Mouse (Mus musculus) heart, embryonic 10.5 days (tissue): ENCODE measurements around the gene Rabep2. TPM values are rescaled to one million over a fixed set of nuclear protein-coding genes. Genes with fewer than 3 reads are reported as not detected.

ENCODE experiments used
- DNase-seq: peaks from one replicate; pipeline ENCODE4 v3.0.0-alpha.2; 2017; ENCODE audit warnings: low spot score
- H3K27ac ChIP-seq: fragments of 300-500 bp; sonication (generic); 2 replicates; pipeline ENCODE4 v1.5.1; 2016; ENCODE audit warnings: mild to moderate bottlenecking
- H3K27me3 ChIP-seq: fragments of 300-500 bp; sonication (generic); 2 replicates; pipeline ENCODE4 v1.6.1; 2016; ENCODE audit warnings: mild to moderate bottlenecking; ENCODE audit not compliant: poor library complexity, insufficient read depth, severe bottlenecking
- H3K36me3 ChIP-seq: fragments of 300-500 bp; sonication (generic); 2 replicates; pipeline ENCODE4 v1.6.1; 2016; ENCODE audit warnings: mild to moderate bottlenecking, moderate library complexity
- H3K4me1 ChIP-seq: fragments of 300-500 bp; sonication (generic); 2 replicates; pipeline ENCODE4 v1.6.1; 2016; ENCODE audit warnings: mild to moderate bottlenecking
- H3K4me3 ChIP-seq: fragments of 300-500 bp; sonication (generic); 2 replicates; pipeline ENCODE4 v1.5.1; 2016; ENCODE audit warnings: mild to moderate bottlenecking, moderate library complexity
- H3K9me3 ChIP-seq: fragments of 300-500 bp; sonication (generic); 2 replicates; pipeline ENCODE4 v1.6.1; 2016; ENCODE audit warnings: mild to moderate bottlenecking, moderate library complexity
- WGBS: fragments of 180-500 bp; shearing (Covaris S2); methylation state at CpG from one replicate; pipeline ENCODE4 v1.1.7; 2016; 5-methylcytosine and 5-hydroxymethylcytosine counted together
- polyA plus RNA-seq: library from polyadenylated mRNA; unstranded; fragments of >200 nt; fragmentation: Nextera tagmentation; extraction: Ambion mirVana; gene quantifications from 2 replicates; pipeline ENCODE4 v1.2.1, GENCODE M21; 2016

Gene Rabep2
- polyA plus RNA-seq, 1 experiment from 2014 or later = 25.8 TPM

DNA sequence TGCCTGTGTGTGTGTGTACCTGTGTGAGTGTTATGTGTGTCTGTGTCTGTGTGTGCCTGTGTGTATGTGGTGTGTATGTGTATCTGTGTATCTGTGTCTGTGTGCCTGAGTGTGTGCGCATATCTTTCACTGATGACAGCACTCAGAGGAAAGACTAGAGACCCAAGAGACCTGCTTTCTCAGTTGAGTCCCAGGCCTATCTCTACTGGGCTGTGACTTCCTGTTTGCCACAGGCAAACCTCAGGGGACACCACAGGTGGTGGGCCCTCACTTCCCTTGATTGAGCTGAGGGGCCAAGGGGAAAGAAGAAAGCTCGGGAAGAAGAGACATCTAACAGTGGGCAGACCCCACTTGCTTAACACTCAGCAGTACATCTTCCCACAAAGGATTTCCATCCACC is 11.9 kb upstream of the Rabep2 start:
- Histone ChIP-seq H3K9me3 (no peaks in the 10 kb centered on the region), H3K27ac (no peak overlapping the region), H3K4me1 (no peaks in the 10 kb centered on the region), H3K36me3 (no peaks in the 10 kb centered on the region), H3K4me3 (no peak overlapping the region), H3K27me3 (peaks cover 15% of the 10 kb centered on the region; the same call in 1 of the 2 replicates)
- WGBS = 61% methylated on average over 2 of the region's 2 CpGs
- DNase-seq = no peak

DNA sequence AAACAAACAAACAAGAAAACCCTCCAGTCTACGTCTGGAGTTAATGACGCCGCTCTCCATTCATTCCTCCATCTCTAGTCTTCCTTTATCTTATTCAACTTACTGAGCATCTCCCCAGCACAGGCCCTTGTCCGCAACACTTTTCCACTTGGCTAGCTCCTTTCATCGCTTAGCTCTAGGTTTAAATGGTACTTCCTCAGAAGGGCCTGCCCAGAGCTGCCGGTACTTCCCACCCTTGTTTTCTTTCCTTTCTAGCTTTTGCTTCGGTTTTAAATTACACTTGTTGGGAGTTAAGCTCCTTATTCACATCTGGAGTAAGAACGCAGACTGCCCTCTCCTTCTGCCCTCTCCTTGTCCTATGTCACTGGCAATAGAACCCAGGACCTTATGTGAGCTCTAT is 11.5 kb upstream of the Rabep2 start:
- no peak overlapping the region for H3K27ac ChIP-seq
- no peaks in the 10 kb centered on the region for H3K36me3 ChIP-seq
- DNase-seq = no peak
- WGBS = 51% methylated on average over 8 of the region's 8 CpGs
- H3K9me3 ChIP-seq = no peaks in the 10 kb centered on the region
- peaks cover 10% of the 10 kb centered on the region; the same call in 1 of the 2 replicates for H3K27me3 ChIP-seq
- no peaks in the 10 kb centered on the region for H3K4me1 ChIP-seq
- no peak overlapping the region for H3K4me3 ChIP-seq

DNA sequence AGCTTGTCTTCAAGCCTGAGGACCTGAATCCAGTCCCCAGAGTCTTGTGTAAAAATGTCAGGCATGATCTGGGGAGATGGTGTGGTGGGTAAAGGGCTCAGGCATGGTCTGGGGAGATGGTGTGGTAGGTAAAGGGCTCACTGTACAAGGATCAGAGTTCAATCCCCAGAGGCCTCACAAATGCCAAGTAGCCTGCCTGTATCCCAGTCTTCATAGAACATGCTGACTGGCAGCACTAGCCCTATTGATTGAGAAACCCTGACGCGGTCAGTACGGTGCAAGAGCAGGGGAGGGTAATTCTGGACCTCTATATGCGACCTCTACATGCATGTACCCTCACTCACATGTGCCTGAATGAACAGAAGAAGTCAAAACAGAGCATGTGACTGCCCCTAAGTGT is 11.0 kb upstream of the Rabep2 start:
- Histone ChIP-seq H3K4me1 (no peaks in the 10 kb centered on the region), H3K36me3 (no peaks in the 10 kb centered on the region), H3K9me3 (no peaks in the 10 kb centered on the region), H3K27me3 (peaks cover 7% of the 10 kb centered on the region; the same call in 1 of the 2 replicates), H3K4me3 (no peak overlapping the region), H3K27ac (no peak overlapping the region)
- 85% methylated on average over 4 of the region's 4 CpGs for WGBS
- no peak for DNase-seq

DNA sequence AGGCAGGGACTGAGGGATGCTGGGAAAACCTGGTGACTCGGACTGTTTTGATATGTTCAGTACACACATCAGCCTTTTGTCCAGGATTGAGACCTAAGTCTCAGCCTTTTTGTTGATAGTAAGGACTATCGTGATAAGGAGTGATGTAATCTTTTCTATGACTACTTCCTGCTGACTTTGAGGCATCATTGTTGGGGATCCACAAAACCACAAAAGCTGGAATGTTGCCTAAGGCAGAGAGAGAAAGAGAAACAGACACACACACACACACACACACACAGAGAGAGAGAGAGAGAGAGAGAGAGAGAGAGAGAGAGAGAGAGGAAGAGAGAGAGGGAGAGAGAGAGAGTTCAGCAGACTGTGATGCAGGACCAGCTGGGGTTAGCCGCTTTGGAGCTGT is 10.1 kb upstream of the Rabep2 start:
- Histone ChIP-seq H3K27ac (no peak overlapping the region), H3K4me1 (no peaks in the 10 kb centered on the region), H3K36me3 (no peaks in the 10 kb centered on the region), H3K4me3 (no peak overlapping the region), H3K27me3 (peaks cover 7% of the 10 kb centered on the region; the same call in 1 of the 2 replicates), H3K9me3 (no peaks in the 10 kb centered on the region)
- WGBS = 62% methylated on average over 3 of the region's 3 CpGs
- no peak for DNase-seq

DNA sequence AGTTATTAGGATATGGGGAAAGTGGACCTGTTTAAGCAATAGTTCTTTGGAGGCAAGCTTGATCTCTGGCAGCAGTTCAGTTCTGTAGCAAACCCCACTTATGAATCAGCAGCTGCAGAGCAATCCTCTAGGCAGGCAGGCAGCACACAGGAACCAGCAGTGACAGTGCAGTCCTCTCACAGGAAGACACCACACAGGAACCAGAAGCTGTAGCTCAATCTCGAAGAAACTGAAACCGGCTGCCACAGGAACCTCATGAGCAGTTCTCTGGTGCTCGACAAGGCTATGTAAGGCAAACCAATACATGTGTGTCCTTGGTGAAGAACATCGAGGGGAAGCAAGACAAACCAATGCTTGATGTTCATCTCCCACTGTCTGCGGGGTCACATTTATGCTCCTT is 6.8 kb upstream of the Rabep2 start:
- Histone ChIP-seq H3K4me3 (no peak overlapping the region), H3K27ac (no peak overlapping the region), H3K36me3 (no peaks in the 10 kb centered on the region), H3K9me3 (no peaks in the 10 kb centered on the region), H3K4me1 (no peaks in the 10 kb centered on the region), H3K27me3 (peaks cover 3% of the 10 kb centered on the region; the same call in 1 of the 2 replicates)
- no peak for DNase-seq
- 80% methylated on average over 5 of the region's 5 CpGs for WGBS

DNA sequence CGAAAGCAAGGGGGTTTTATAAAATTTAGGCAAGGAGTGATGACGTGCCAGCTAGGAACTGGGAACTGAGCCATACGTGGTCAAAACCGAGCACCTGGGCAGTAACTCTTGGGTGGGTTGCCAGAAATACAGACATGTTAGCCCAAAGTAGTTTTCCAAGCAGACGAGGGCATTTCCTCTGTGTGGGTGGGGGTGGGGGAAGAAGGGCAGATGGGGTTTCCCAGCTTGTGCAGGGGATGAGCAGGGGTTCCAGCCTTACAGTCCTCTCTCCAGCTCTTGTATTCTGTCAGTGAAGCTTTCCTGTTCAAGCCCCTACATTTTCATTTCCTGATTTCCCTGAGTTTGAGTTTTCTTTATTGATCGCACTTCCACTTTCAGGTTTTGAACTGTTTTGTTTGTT is 4.4 kb upstream of the Rabep2 start:
- no peak for DNase-seq
- WGBS = 79% methylated on average over 6 of the region's 6 CpGs

DNA sequence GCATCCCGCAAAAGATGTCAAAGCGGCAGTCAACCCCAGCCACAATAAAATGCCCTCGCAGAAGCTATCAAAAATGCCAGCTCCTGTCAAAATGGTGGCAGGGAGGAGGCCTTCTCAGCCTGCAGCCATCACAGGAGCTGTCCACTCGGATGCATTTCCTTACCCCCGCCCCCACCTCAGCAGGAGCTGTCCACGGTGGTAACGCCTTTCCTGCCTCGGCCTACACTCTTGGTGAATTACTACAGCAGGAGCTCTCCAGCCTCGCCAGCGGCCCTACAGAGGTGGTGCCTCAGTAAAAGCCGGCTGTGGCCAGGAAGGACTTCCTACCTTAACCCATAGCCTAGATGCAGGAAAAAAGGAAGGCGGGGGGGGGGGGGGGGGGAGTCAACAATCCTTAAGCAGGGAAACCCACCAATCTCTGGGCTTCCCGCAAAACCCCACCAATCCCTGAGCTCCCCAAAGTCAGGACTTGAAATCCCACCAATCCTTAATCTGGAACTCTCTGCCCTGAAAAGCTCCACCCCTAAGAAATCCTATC is 1.2 kb upstream of the Rabep2 start:
- Histone ChIP-seq H3K4me1 (peaks cover 28% of the 10 kb centered on the region), H3K27ac (no peak overlapping the region), H3K27me3 (peaks cover 3% of the 10 kb centered on the region; the same call in 1 of the 2 replicates), H3K4me3 (no peak overlapping the region), H3K36me3 (peaks cover 16% of the 10 kb centered on the region; the same call in 1 of the 2 replicates), H3K9me3 (no peaks in the 10 kb centered on the region)
- DNase-seq = no peak
- 36% methylated on average over 13 of the region's 13 CpGs for WGBS

More for the DNA sequence above, 4.4 kb upstream of the Rabep2 start:
- Histone ChIP-seq H3K4me3 (no peak overlapping the region), H3K9me3 (no peaks in the 10 kb centered on the region), H3K4me1 (peaks cover 17% of the 10 kb centered on the region), H3K27me3 (peaks cover 3% of the 10 kb centered on the region; the same call in 1 of the 2 replicates), H3K36me3 (no peaks in the 10 kb centered on the region), H3K27ac (no peak overlapping the region)

DNA sequence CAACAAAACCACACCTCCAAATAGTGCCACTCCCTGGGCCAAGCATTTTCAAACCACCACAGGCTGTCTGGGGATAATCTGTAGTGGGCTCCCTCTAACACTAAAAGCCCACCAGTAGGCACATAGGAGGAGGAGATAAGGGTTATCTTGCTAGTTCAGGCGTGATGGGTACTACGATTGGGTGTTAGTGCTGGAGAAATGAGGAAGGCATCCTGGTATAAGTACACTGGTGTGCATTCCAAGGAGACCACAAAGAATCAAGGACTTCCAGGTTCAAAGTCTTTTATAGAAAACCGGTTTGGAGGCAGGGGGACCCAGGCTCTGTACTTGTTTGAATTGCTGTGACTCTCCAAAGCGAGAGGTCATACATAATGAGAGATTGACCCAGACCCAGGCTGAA is 405 bp upstream of the Rabep2 start:
- Histone ChIP-seq H3K4me3 (peak overlapping the region; percentile 81), H3K27me3 (peaks cover 3% of the 10 kb centered on the region; the same call in 1 of the 2 replicates), H3K36me3 (peaks cover 20% of the 10 kb centered on the region; the same call in 1 of the 2 replicates), H3K9me3 (no peaks in the 10 kb centered on the region), H3K27ac (peak overlapping the region; percentile 95), H3K4me1 (peaks cover 28% of the 10 kb centered on the region)
- no peak for DNase-seq
- 9% methylated on average over 4 of the region's 4 CpGs for WGBS

DNA sequence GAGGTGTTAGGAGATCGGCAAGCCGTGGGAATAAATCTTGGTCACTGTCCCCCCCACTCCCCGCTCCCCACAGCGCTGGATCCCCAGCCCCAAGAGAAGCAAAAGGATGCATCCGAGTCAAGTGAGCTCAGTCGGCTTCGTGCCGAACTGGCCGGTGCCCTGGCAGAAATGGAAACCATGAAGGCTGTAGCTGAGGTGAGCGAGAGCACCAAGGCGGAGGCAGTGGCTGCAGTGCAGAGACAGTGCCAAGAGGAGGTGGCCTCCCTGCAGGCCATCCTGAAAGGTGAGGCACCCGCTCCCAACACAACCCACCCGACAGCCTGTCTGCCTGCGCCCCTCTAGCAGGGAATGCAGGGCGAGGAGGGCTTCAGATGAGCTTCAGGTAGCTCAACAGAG is 942 bp downstream of the Rabep2 start:
- peak overlapping the region; percentile 81 for H3K4me3 ChIP-seq
- peaks cover 3% of the 10 kb centered on the region; the same call in 1 of the 2 replicates for H3K27me3 ChIP-seq
- no peaks in the 10 kb centered on the region for H3K9me3 ChIP-seq
- peaks cover 20% of the 10 kb centered on the region; the same call in 1 of the 2 replicates for H3K36me3 ChIP-seq
- peaks cover 28% of the 10 kb centered on the region for H3K4me1 ChIP-seq
- H3K27ac ChIP-seq = peak overlapping the region; percentile 95
- no peak for DNase-seq
- 26% methylated on average over 15 of the region's 15 CpGs for WGBS

DNA sequence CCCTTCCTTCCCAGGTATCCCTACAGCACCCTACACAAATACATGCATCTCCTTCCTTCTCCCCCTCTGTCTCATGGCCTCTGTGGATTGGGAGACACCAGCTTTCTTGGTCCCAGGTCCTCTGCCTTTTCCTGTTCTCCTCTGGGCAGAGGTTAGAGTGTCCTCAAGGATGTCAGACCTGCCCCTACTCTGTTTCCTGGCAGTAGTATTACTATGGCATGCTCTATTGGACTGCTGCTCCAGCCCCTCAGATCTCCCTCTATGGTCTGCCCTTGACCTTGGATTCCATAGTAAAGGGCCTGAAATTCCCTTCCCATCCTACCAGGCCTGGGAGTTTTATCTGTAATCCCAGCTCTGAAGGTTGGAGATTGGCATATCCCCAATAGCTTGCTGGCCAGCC is 1.6 kb downstream of the Rabep2 start:
- Histone ChIP-seq H3K9me3 (no peaks in the 10 kb centered on the region), H3K27ac (no peak overlapping the region), H3K36me3 (peaks cover 20% of the 10 kb centered on the region; the same call in 1 of the 2 replicates), H3K27me3 (peaks cover 3% of the 10 kb centered on the region; the same call in 1 of the 2 replicates), H3K4me1 (peaks cover 28% of the 10 kb centered on the region), H3K4me3 (no peak overlapping the region)
- DNase-seq = no peak

DNA sequence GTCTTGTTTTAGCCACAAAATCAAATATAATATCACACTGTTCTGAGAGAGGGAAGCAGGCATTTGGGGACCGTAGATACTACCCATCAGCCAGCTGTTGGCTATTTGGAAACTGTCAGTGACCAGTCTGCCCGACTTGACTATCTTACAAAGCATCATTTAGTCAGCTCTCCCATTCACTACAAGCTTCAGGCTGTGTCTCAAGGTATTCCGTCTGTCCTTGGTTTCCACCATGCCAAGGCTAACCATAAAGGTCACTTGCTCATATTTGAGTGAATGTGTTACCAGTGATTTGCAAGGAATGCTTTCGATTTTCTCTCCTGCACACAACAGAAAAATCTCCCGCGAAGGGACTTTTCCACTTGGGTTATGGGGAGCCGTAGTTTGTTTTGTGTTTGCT is 6.2 kb downstream of the Rabep2 start:
- Histone ChIP-seq H3K4me1 (peaks cover 6% of the 10 kb centered on the region), H3K9me3 (no peaks in the 10 kb centered on the region), H3K4me3 (no peak overlapping the region), H3K27ac (no peak overlapping the region), H3K27me3 (no peaks in the 10 kb centered on the region), H3K36me3 (peaks cover 35% of the 10 kb centered on the region)
- 83% methylated on average over 7 of the region's 7 CpGs for WGBS
- DNase-seq = no peak

DNA sequence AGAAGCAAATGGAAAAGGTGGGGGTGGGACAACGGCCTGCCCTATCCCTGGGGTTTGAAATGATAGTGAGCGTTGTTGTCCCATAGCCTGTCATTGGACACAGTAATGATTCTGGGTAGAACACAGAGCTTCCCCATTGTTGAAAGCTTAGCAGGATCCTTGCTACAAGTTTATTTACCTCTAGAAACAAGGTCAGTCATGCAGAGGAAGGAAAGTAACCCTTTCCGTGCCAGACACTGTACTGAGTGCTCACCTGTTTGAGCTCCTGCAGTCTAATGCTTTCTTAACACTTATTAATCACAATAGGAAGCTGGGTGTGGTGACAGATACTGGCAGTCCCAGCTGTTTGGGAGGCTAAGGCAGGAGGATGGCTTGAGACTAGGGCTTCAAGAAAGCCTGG is 7.2 kb downstream of the Rabep2 start:
- WGBS = 83% methylated on average over 3 of the region's 3 CpGs
- Histone ChIP-seq H3K27me3 (no peaks in the 10 kb centered on the region), H3K9me3 (no peaks in the 10 kb centered on the region), H3K4me1 (no peaks in the 10 kb centered on the region), H3K4me3 (no peak overlapping the region), H3K36me3 (peaks cover 38% of the 10 kb centered on the region), H3K27ac (no peak overlapping the region)
- DNase-seq = no peak

DNA sequence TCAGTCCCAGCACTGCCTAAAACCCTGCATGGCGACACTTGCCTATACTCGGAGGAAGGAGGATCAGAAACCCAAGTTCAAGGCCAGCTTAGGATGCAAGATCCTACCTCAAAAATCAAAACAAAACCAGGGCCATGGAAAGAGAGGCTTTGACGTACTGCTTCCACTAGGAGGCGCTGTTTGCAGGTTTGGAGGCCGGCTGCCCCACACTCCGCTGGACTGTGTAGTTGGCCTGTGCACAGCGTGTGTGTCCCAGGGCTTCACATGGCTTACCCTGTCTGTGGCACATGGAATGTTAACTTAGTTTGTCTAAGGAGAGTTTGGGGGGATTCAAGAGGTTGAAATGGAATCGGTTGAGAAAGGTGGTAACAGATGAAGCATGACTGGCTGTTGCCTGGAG is 8.3 kb downstream of the Rabep2 start:
- 17% methylated on average over 8 of the region's 8 CpGs for WGBS
- Histone ChIP-seq H3K4me1 (no peaks in the 10 kb centered on the region), H3K4me3 (no peak overlapping the region), H3K9me3 (no peaks in the 10 kb centered on the region), H3K27me3 (no peaks in the 10 kb centered on the region), H3K36me3 (peaks cover 33% of the 10 kb centered on the region), H3K27ac (no peak overlapping the region)
- no peak for DNase-seq

DNA sequence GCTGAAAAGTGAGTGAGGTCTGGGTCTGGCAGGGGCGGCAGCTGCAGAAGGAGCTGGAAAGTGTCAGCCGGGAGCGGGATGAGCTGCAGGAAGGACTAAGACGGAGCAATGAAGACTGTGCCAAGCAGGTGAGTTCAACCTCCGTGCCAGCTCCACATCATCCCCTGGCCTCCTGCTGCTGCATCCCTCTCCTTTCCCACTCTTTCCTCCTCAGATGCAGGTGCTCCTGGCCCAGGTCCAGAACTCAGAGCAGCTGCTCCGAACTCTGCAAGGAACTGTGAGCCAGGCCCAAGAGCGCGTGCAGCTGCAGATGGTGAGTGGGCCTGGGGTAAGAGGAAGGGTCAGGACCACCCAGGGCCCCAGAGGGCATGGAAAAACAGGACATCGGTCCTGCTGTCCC is 11.6 kb downstream of the Rabep2 start:
- 88% methylated on average over 9 of the region's 9 CpGs for WGBS
- Histone ChIP-seq H3K9me3 (no peaks in the 10 kb centered on the region), H3K4me3 (no peak overlapping the region), H3K36me3 (peaks cover 51% of the 10 kb centered on the region), H3K27me3 (no peaks in the 10 kb centered on the region), H3K4me1 (no peaks in the 10 kb centered on the region), H3K27ac (no peak overlapping the region)
- DNase-seq = no peak
